Mouse (Mus musculus): ENCODE data around the gene Stx8.

- TF ChIP-seq POLR2A (IDR thresholded peaks at IDR 0.05; ENCODE audit: borderline replicate concordance, control insufficient read depth, low read depth, low read length), result no peak
- TF ChIP-seq CTCF (IDR thresholded peaks at IDR 0.05; ENCODE audit: control insufficient read depth, insufficient read depth, low read length), result no peak
Measured at GRCm38 (mm10) chr11:68195168-68195567, 229.2 kb downstream of the Stx8 start.

Measured in bone marrow, adult 2 months (tissue).